Mouse (Mus musculus): ENCODE data around the gene Slc43a2. TPM values are rescaled to one million over a fixed set of nuclear protein-coding genes. Genes with fewer than 3 reads are reported as not detected.
"Not testable (repeated sequence)": the region's sequence is repeated elsewhere in the genome, so short reads cannot be mapped to it uniquely, and the experiment has no call there.

Gene Slc43a2
- polyA plus RNA-seq, 1 experiment from 2014 or later, result 12.7 TPM

DNA sequence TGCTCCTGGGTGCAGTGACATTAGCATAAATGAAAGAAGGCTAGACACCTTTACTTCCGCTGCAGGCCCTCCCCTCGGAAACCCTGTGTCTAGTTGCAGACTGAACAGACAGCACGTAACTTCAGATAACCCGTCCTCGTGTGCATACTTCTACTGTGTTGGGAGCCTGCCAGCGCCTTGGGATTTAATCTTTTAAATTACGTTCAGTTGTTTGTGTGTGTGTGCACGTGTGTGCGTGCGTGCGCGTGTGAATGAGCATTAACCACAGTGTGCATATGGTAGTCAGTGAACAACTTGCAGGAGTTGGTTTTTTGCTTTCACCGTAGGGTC is 7.4 kb downstream of the Slc43a2 start:
- no peaks in the 10 kb centered on the region for H3K36me3 ChIP-seq
- no peak overlapping the region for H3K4me3 ChIP-seq
- no peaks in the 10 kb centered on the region for H3K9me3 ChIP-seq
- 94% methylated on average over 13 of the region's 13 CpGs for WGBS
- H3K4me2 ChIP-seq (replicated peaks), result no peak overlapping the region
- no peak overlapping the region for H3K27ac ChIP-seq (replicated peaks)
- no peak for ATAC-seq (ENCODE audit: low FRiP score, low read depth)
- H3K27me3 ChIP-seq, result no peaks in the 10 kb centered on the region
- no peak overlapping the region for H3K9ac ChIP-seq (replicated peaks)
- peaks cover 17% of the 10 kb centered on the region for H3K4me1 ChIP-seq

DNA sequence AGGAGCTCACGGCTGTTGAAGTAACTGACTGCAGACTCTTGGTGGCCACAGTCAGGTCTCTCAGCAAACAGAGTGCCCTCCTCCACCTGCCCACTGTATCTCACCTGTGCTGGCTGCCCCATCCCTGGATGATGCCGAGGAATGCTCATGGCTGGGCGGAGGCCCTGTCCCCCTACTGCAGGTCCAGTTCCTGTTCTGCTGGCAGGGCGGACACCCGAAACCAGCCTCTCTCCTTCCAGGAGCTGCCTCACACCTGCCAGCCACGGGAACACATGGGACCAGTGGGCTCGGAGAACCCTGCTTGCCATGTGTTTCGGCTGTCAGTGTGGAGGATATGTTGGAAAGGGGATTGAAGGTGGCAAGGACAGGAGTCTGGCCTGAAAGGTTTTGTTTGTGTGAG is 8.7 kb downstream of the Slc43a2 start:
- no peaks in the 10 kb centered on the region for H3K36me3 ChIP-seq
- H3K4me1 ChIP-seq, result peaks cover 12% of the 10 kb centered on the region; the same call in 1 of the 2 replicates
- no peak overlapping the region for H3K9ac ChIP-seq (replicated peaks)
- no peaks in the 10 kb centered on the region for H3K27me3 ChIP-seq
- no peak for ATAC-seq (ENCODE audit: low FRiP score, low read depth)
- 88% methylated on average over 8 of the region's 8 CpGs for WGBS
- H3K4me3 ChIP-seq, result no peak overlapping the region
- H3K4me2 ChIP-seq (replicated peaks), result no peak overlapping the region
- H3K27ac ChIP-seq (replicated peaks), result no peak overlapping the region
- no peaks in the 10 kb centered on the region for H3K9me3 ChIP-seq

DNA sequence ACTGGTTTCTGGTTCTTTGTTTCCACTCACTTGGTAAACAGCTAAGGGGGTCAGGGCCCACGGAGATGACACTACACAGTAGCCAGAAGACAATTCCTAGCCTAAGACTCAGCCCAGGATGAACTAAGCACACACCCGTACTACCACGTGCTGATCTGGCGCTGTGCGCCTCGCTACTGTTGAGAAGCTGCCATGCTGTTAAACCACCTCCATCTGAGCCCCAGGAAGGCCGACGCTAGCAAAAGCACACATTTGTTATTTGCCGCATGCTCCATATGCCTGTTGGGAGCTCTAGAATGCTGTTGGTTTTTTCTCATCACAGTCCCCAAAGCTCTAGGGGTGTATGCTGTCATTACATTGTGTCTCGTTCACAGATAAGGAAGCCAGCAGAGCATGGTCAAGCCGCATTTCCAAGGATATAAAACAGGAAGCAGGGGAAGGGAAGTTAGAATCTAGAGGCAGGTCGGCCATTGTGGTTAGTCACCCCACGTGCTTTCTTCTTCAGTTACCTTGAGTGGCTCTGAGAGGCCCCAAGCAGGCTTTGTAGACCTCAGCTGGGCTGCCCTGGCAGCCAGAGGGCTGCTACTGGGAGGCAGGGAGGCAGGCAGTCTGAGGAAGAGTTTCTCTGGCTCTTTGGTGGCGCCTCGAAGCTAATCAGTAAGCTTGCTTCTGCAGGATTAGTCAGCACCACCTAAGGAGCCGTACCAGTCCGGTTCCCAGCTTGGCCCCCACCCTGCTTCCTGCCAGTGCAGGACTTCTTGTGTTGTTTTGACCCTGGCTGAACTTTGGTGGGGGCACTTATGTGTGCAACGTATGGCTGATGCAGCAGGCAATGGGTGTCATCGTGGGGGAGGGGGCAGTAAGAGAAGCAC is 9.5 kb downstream of the Slc43a2 start:
- Histone ChIP-seq H3K36me3 (no peaks in the 10 kb centered on the region), H3K27ac (replicated peaks) (no peak overlapping the region), H3K27me3 (no peaks in the 10 kb centered on the region), H3K9ac (replicated peaks) (no peak overlapping the region), H3K4me3 (no peak overlapping the region), H3K9me3 (no peaks in the 10 kb centered on the region), H3K4me2 (replicated peaks) (no peak overlapping the region), H3K4me1 (peaks cover 12% of the 10 kb centered on the region; the same call in 1 of the 2 replicates)
- no peak for ATAC-seq (ENCODE audit: low FRiP score, low read depth)
- WGBS, result 71% methylated on average over 19 of the region's 19 CpGs

DNA sequence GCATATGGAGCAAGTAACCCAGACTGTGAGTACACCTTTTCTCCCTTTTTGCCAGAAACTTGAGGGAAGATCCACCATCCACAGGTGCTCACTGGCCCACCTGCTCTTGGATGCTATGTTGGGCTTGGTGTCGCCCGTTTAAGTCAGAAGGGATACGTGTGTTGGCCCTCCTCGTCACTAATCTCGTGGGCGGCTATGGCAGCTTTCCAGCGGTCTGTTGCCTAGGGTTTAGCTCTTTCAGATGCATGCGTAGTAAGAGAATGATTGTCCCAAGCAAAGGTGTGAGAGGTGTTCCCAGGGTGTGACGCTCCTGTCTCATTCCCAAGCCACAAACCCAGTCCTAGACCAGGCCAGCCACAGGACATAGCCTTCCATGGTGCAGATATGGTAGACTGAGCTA is 13.2 kb downstream of the Slc43a2 start:
- Histone ChIP-seq H3K4me3 (no peak overlapping the region), H3K9me3 (no peaks in the 10 kb centered on the region), H3K27ac (replicated peaks) (no peak overlapping the region), H3K36me3 (no peaks in the 10 kb centered on the region), H3K9ac (replicated peaks) (no peak overlapping the region), H3K4me2 (replicated peaks) (no peak overlapping the region), H3K27me3 (no peaks in the 10 kb centered on the region), H3K4me1 (peaks cover 5% of the 10 kb centered on the region)
- WGBS, result 90% methylated on average over 9 of the region's 9 CpGs
- no peak for ATAC-seq (ENCODE audit: low FRiP score, low read depth)

DNA sequence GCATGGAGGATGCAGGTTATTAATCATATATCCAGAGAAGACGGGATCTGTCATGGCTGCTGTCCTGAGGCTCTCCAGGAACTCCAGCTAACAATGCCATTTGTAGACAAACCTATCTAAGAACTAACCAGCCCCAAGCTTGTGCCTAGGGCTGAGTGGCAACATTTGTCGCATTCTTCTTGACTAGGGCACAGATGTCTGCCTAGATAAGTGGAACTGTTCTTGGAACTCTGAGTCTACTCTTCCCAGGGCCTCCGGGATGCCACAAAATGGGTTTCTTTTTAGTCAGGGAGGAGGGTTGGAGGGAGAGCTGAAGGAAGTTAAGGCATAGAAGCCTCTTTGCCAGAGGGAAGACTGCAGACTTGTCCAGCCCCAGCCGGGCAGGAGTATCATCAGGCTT is 14.6 kb downstream of the Slc43a2 start:
- 82% methylated on average over 4 of the region's 4 CpGs for WGBS
- ATAC-seq (ENCODE audit: low FRiP score, low read depth), result no peak

DNA sequence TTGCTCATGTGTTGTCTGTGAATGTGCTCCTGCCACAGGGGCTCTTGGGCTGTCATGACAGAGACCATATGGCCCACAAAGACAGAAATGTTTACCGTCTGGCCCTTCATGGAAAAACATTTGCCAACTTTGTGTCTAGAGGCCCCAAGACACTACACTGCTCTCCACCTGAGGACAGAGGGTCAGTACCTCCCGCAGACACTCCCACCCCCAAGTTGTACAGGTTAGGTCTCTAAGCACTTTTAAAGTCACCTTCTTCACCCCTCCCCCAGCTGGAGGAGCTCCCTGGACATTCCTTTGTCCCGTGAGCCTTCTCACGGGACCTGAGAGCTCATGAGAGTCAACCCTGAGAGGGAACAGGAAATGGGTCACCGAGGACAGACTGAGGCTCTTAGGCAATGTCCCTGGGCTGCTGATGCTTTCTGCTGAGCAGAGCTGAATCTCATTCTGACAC is 18.2 kb downstream of the Slc43a2 start:
- ATAC-seq (ENCODE audit: low FRiP score, low read depth), result no peak
- H3K27ac ChIP-seq (replicated peaks), result no peak overlapping the region
- WGBS, result 58% methylated on average over 5 of the region's 5 CpGs

More for the DNA sequence above, 14.6 kb downstream of the Slc43a2 start:
- Histone ChIP-seq H3K27me3 (no peaks in the 10 kb centered on the region), H3K9me3 (no peaks in the 10 kb centered on the region), H3K27ac (replicated peaks) (no peak overlapping the region), H3K4me3 (no peak overlapping the region), H3K9ac (replicated peaks) (no peak overlapping the region), H3K4me2 (replicated peaks) (no peak overlapping the region), H3K36me3 (no peaks in the 10 kb centered on the region), H3K4me1 (peaks cover 18% of the 10 kb centered on the region)

DNA sequence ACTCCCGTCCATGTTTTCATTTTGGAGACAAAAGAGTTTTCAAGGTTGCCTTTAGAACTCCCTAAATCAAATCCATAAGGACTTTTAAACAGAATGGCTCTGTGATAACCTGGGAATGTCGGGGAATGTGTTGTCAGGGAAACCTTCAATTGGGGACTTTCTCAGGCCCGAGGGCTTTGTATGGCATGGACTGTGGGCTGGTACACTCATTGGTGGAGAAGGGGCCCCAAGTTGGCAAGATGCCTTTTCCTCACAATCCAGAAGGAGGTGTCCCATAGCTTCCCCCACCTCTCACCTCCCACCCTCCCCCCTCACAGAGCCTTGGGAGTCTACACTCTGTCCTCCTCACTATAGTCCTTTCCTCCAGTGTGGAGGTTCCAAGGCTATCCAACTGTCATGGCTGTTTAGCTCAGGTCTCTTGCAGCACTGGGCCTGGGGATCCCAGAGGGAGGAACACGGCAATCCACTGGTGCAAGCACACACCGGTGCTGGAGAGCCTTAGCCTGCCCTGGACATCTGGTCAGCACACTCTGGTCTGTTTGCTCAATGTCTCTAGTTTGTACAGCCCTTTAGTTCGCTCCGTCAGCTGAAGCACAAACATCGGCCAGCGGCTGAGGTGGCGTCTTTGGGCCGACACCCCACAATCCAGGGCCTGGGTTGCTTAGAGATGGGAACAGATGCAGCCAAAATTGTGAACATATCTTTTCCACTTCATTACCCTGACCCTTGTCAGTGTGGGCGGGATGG is 18.9 kb downstream of the Slc43a2 start:
- Histone ChIP-seq H3K9ac (replicated peaks) (0 out of 2 replicates have a peak overlapping the region, but pooled peaks have one; percentile 15), H3K4me3 (no peak overlapping the region), H3K4me2 (replicated peaks) (no peak overlapping the region), H3K27ac (replicated peaks) (no peak overlapping the region; the same call in 1 of the 2 replicates), H3K9me3 (no peaks in the 10 kb centered on the region), H3K27me3 (no peaks in the 10 kb centered on the region), H3K36me3 (no peaks in the 10 kb centered on the region), H3K4me1 (peaks cover 29% of the 10 kb centered on the region)
- WGBS, result 61% methylated on average over 12 of the region's 12 CpGs
- ATAC-seq (ENCODE audit: low FRiP score, low read depth), result no peak

More for the DNA sequence above, 18.2 kb downstream of the Slc43a2 start:
- Histone ChIP-seq H3K9ac (replicated peaks) (no peak overlapping the region), H3K9me3 (no peaks in the 10 kb centered on the region), H3K4me3 (no peak overlapping the region), H3K27me3 (no peaks in the 10 kb centered on the region), H3K4me1 (peaks cover 29% of the 10 kb centered on the region), H3K4me2 (replicated peaks) (no peak overlapping the region), H3K36me3 (no peaks in the 10 kb centered on the region)

DNA sequence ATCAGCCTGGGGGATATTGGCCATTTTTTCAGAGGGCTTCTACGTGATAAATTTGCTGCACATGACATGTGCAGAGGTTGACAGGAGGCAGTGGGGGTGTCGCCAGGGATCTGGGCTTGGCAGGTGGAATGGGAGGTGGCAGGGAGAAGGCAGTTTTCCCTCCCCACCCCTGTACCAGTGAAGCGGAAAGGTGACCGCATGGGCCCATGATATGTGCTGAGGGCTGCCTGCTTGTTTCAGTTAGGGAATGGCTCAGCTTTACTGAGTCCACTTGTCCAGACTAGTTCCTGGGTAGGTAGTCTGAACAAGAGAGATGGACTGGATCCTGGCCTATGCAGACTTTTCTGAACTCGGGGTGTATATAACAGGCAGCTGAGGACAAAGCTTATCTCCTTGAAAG is 19.8 kb downstream of the Slc43a2 start:
- Histone ChIP-seq H3K9me3 (no peaks in the 10 kb centered on the region), H3K36me3 (no peaks in the 10 kb centered on the region), H3K27ac (replicated peaks) (no peak overlapping the region), H3K4me2 (replicated peaks) (no peak overlapping the region), H3K9ac (replicated peaks) (no peak overlapping the region), H3K4me1 (peaks cover 29% of the 10 kb centered on the region), H3K4me3 (no peak overlapping the region), H3K27me3 (no peaks in the 10 kb centered on the region)
- WGBS, result 90% methylated on average over 5 of the region's 5 CpGs
- ATAC-seq (ENCODE audit: low FRiP score, low read depth), result no peak

DNA sequence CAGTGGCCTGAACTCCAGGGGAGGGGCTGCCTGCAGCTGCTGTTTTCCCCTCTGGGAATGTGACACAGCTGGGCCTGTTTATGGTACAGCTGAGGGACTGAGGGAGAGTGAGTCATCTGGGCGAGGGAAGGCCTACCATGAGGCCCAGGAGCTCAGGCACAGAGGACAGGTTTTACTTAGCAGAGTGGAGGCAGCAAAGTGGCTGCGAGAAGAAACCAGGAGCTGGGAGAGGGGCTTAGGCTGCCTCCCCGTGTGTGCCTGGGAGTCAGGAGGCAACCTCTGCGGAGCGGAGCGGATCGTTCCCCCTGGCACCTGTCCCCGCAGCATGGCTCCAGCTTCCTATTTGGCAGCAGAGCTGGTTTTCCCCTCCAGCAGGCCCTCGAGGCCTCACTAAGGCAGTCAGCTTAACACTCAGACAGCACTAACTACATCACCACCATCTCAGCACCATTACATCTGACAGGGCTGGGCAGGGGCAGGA is 20.5 kb downstream of the Slc43a2 start:
- Histone ChIP-seq H3K27ac (replicated peaks) (peak overlapping the region; percentile 35; the same call in 1 of the 2 replicates), H3K4me1 (peaks cover 29% of the 10 kb centered on the region), H3K9me3 (no peaks in the 10 kb centered on the region), H3K4me3 (no peak overlapping the region), H3K4me2 (replicated peaks) (no peak overlapping the region), H3K27me3 (no peaks in the 10 kb centered on the region), H3K9ac (replicated peaks) (no peak overlapping the region), H3K36me3 (no peaks in the 10 kb centered on the region)
- 83% methylated on average over 9 of the region's 9 CpGs for WGBS
- ATAC-seq (ENCODE audit: low FRiP score, low read depth), result no peak

DNA sequence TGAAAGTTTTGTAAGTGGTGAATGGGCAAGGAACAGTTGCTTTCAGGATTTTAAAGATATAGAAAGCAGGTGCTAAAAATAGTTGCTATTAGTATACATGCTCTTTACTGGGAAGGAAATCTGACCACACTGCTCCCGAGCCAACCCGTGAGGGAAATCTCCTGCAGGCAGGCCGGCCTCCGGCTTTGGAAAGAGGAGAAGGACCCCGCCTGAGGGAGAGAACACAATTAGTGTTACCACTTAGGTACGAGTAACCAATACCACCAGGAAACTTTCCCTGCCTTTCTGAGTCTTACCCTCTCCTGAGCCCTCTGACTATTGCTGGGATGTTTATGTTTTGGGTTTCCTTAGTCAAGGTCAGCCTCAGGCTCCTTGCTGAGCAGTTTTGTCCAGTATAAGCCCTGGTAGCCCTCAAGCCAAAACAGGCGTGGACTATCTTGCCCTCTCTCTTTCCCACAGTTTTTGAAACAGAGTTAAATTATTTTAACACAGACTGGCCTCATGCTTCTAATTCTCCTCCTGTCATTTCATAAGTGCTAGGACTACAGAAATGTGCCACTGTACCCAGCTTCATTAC is 21.5 kb downstream of the Slc43a2 start:
- no peak overlapping the region for H3K4me2 ChIP-seq (replicated peaks)
- 59% methylated on average over 7 of the region's 7 CpGs for WGBS
- 0 out of 2 replicates have a peak, but pooled peaks cover 4% of the 10 kb centered on the region for H3K36me3 ChIP-seq
- no peaks in the 10 kb centered on the region for H3K27me3 ChIP-seq
- no peaks in the 10 kb centered on the region for H3K9me3 ChIP-seq
- no peak overlapping the region for H3K9ac ChIP-seq (replicated peaks)
- no peak overlapping the region for H3K4me3 ChIP-seq
- ATAC-seq (ENCODE audit: low FRiP score, low read depth), result no peak
- no peak overlapping the region for H3K27ac ChIP-seq (replicated peaks)
- peaks cover 29% of the 10 kb centered on the region for H3K4me1 ChIP-seq

DNA sequence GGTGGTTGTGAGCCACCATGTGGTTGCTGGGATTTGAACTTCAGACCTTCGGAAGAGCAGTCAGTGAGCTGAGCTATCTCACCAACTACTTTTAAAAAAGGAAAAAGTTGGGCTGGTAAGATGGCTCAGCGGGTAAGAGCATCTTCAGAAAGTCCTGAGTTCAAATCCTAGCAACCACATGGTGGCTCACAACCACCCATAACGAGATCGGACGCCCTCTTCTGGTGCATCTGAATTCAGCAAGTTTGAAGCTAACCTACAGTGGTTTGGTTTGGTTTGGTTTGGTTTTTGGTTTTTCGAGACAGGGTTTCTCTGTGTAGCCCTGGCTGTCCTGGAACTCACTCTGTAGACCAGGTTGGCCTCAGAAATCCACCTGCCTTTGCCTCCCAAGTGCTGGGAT is 24.5 kb downstream of the Slc43a2 start:
- H3K4me1 ChIP-seq, result 0 out of 2 replicates have a peak, but pooled peaks cover 11% of the 10 kb centered on the region
- H3K9ac ChIP-seq (replicated peaks); H3K9me3 ChIP-seq; ATAC-seq (ENCODE audit: low FRiP score, low read depth); H3K27me3 ChIP-seq; H3K4me3 ChIP-seq; H3K4me2 ChIP-seq (replicated peaks); H3K36me3 ChIP-seq; H3K27ac ChIP-seq (replicated peaks): not testable (repeated sequence)
- WGBS, result 94% methylated on average over 6 of the region's 6 CpGs

DNA sequence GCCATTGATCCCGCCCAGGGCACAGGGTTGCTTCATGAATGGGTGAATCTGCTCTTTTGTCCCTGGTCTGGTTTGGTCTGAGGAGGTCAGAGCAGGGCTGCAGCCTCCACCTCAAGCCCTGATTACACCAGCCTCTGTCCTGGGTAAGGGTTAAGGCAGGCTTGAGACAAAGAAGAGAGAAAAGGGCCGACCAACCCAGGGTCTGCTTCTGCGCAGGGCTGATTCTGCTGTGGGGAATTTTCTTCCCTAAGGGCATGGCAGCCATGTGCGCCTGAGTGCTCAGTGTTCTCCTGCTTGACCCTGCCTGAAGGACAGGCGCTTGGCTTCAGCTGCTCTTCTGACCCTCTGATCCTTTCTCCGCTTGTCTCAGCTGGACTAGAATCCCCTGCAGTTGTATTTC is 25.6 kb downstream of the Slc43a2 start:
- 73% methylated on average over 6 of the region's 6 CpGs for WGBS
- no peaks in the 10 kb centered on the region for H3K27me3 ChIP-seq
- 0 out of 2 replicates have a peak, but pooled peaks cover 2% of the 10 kb centered on the region for H3K4me1 ChIP-seq
- no peak overlapping the region for H3K4me2 ChIP-seq (replicated peaks)
- H3K27ac ChIP-seq (replicated peaks), result no peak overlapping the region
- no peak for ATAC-seq (ENCODE audit: low FRiP score, low read depth)
- 0 out of 2 replicates have a peak, but pooled peaks cover 4% of the 10 kb centered on the region for H3K36me3 ChIP-seq
- no peak overlapping the region for H3K4me3 ChIP-seq
- H3K9ac ChIP-seq (replicated peaks), result no peak overlapping the region
- no peaks in the 10 kb centered on the region for H3K9me3 ChIP-seq
